In the genomic region with DNA sequence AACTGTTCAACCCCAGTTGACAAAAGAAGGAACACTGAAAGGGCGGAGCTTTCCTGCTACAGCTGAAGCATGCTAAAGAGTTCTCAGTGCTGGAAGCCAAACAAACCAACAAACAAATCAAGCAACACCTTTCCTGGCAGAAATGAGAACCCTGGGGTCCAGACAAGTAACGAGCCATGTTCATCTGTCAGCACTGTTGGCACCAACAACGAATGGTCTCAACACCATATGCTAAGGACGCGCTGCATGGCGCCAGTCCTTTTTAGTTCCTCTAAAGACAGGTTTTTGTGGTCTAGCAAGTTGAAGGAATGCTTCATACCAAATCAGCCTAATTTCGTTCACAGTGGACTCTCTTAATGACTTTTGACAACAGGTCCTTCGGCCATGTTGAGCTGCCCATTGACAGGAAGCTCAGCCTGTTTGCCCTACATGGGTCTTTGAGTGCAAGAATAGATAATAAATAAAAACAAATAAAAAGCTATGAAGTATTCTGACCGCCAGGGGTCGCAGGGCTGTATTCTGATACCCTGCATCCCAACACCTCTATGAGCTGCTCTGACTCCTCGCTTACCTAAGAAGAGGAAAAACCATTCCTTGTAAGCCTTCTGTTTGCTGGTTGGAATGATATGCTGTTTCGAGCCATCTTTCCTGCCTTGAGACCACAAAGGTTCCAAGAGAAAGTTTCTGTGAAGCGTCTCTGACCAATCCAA, we compare ENCODE assay signal across 10 mouse cellular contexts. TPM values are rescaled to one million over a fixed set of nuclear protein-coding genes. Genes with fewer than 3 reads are reported as not detected.
DNase-seq lines count a peak whose midpoint lies in the region; ATAC-seq and TF ChIP-seq lines count a peak whose summit lies in the region.
"Had no signal": no experiment of that assay in that cellular context is flagged by ENCODE, and none has a peak within 500 bp of the region (broad histone marks: within the 10 kb centered on the region; RNA-seq: fewer than 3 reads in every experiment).

No protein-coding gene starts in this region.

- peak; percentile 50 for DNase-seq in layer of hippocampus, adult 11-12 months (ENCODE audit: low spot score)
- DNase-seq in layer of hippocampus, adult 9-10 months (ENCODE audit: low spot score): no peak
- peak; percentile 63 for DNase-seq in brain, adult 2 months (ENCODE audit: low read depth, low spot score)
- DNase-seq in lung, postnatal 14 days: peak; percentile 59
- peak; percentile 48 for DNase-seq in thymus, postnatal 14 days

- WGBS in kidney, embryonic 15.5 days: 73% methylated on average over 13 of the region's 13 CpGs

- H3K9ac ChIP-seq in kidney, embryonic 15.5 days: no peak overlapping the region
- H3K9ac ChIP-seq: embryonic facial prominence, embryonic 13.5 days; limb, embryonic 13.5 days had no signal

- no peaks in the 10 kb centered on the region for H3K27me3 ChIP-seq in E14TG2a.4 (ENCODE audit: insufficient read depth, low read length)
- no peaks in the 10 kb centered on the region for H3K27me3 ChIP-seq in kidney, embryonic 15.5 days
- H3K27me3 ChIP-seq: embryonic facial prominence, embryonic 13.5 days; limb, embryonic 13.5 days had no signal

- H3K36me3 ChIP-seq in E14TG2a.4 (ENCODE audit: insufficient read depth, low read length): peaks cover 20% of the 10 kb centered on the region
- H3K36me3 ChIP-seq in kidney, embryonic 15.5 days: peaks cover 9% of the 10 kb centered on the region; the same call in 1 of the 2 replicates

- no peak overlapping the region for H3K4me3 ChIP-seq in E14TG2a.4 (replicated peaks; ENCODE audit: low read length)
- H3K4me3 ChIP-seq in kidney, embryonic 15.5 days (replicated peaks): no peak overlapping the region
- H3K4me3 ChIP-seq: embryonic facial prominence, embryonic 13.5 days; limb, embryonic 13.5 days had no signal

- no peak overlapping the region for H3K4me2 ChIP-seq in kidney, embryonic 15.5 days
- H3K4me2 ChIP-seq: embryonic facial prominence, embryonic 13.5 days; limb, embryonic 13.5 days had no signal

- H3K4me1 ChIP-seq in E14TG2a.4 (replicated peaks; ENCODE audit: low read depth, low read length): peaks cover 19% of the 10 kb centered on the region
- no peaks in the 10 kb centered on the region for H3K4me1 ChIP-seq in kidney, embryonic 15.5 days
- H3K4me1 ChIP-seq: embryonic facial prominence, embryonic 13.5 days; limb, embryonic 13.5 days had no signal

- no peaks in the 10 kb centered on the region for H3K9me3 ChIP-seq in E14TG2a.4 (ENCODE audit: low read length)
- H3K9me3 ChIP-seq in kidney, embryonic 15.5 days (replicated peaks): no peaks in the 10 kb centered on the region
- H3K9me3 ChIP-seq: embryonic facial prominence, embryonic 13.5 days; limb, embryonic 13.5 days had no signal

- peak; percentile 77 for TF ChIP-seq CTCF in E14TG2a.4 (conservative IDR thresholded peaks at IDR 0.05; ENCODE audit: low read length)

- H3K27ac ChIP-seq in kidney, embryonic 15.5 days: no peak overlapping the region
- H3K27ac ChIP-seq: embryonic facial prominence, embryonic 13.5 days; limb, embryonic 13.5 days had no signal

- 0 out of 2 replicates have a peak, but pooled peaks have one; percentile 34 for ATAC-seq in erythroid progenitor cell, adult 5-6 weeks (replicated peaks; ENCODE audit: low FRiP score, poor library complexity, severe bottlenecking)
- ATAC-seq in kidney, embryonic 15.5 days (replicated peaks; ENCODE audit: low FRiP score): 0 out of 2 replicates have a peak, but pooled peaks have one; percentile 25

RNA-seq across cellular contexts. Expression of a gene that starts 53.2 kb away (rescaled TPM):
- total RNA-seq in erythroid progenitor cell, adult 5-6 weeks (2015; ENCODE audit: low replicate concordance): 2.9 and 4.0 TPM in 2 replicates
- 0.39 and 2.2 TPM in 2 replicates for total RNA-seq in erythroid progenitor cell, adult 5-6 weeks (2017; ENCODE audit: low replicate concordance)
- 7.3 and 8.1 TPM in 2 replicates for polyA plus RNA-seq in kidney, embryonic 15.5 days (2015; fragmentation: Nextera tagmentation; extraction: Ambion mirVana)
